Mouse (Mus musculus): Measurements from ENCODE around the gene Gpd2.
A peak's percentile ranks its signal among the peaks of the same experiment; 100 is the strongest.

Gene Gpd2

GRCm38 (mm10) chr2:57237475-57237919, at the start of gene Gpd2:
Gene Gpd2 (plus strand): TSS chr2:57237635.
- DNase-seq (ENCODE audit: extremely low read depth, insufficient read length, low spot score), result no peak

- no peak for DNase-seq (ENCODE audit: extremely low read depth, insufficient read length, low spot score)
These were observed 49.2 kb upstream of the Gpd2 start for GRCm38 (mm10) chr2:57188237-57188636.

GRCm38 (mm10) chr2:57190884-57191283, 46.6 kb upstream of the Gpd2 start:
- DNase-seq (ENCODE audit: extremely low read depth, insufficient read length, low spot score), result no peak

- no peak for DNase-seq (ENCODE audit: extremely low read depth, insufficient read length, low spot score)
These were observed 38.4 kb upstream of the Gpd2 start for GRCm38 (mm10) chr2:57199046-57199445.

GRCm38 (mm10) chr2:57208472-57209083, 28.9 kb upstream of the Gpd2 start:
- DNase-seq (ENCODE audit: extremely low read depth, insufficient read length, low spot score), result no peak

- no peak for DNase-seq (ENCODE audit: extremely low read depth, insufficient read length, low spot score)
These were observed 26.1 kb upstream of the Gpd2 start for GRCm38 (mm10) chr2:57211049-57212001.

- DNase-seq (ENCODE audit: extremely low read depth, insufficient read length, low spot score), result no peak
These were observed 24.1 kb upstream of the Gpd2 start for GRCm38 (mm10) chr2:57213364-57213763.

- no peak for DNase-seq (ENCODE audit: extremely low read depth, insufficient read length, low spot score)
These were observed 14.0 kb upstream of the Gpd2 start for GRCm38 (mm10) chr2:57223288-57224026.

- DNase-seq (ENCODE audit: extremely low read depth, insufficient read length, low spot score), result peak; percentile 19
These were observed 12.2 kb upstream of the Gpd2 start for GRCm38 (mm10) chr2:57225236-57225635.

GRCm38 (mm10) chr2:57227425-57227824, 10.0 kb upstream of the Gpd2 start:
- DNase-seq (ENCODE audit: extremely low read depth, insufficient read length, low spot score), result no peak

- peak; percentile 42 for DNase-seq (ENCODE audit: extremely low read depth, insufficient read length, low spot score)
These were observed 7.7 kb upstream of the Gpd2 start for GRCm38 (mm10) chr2:57229647-57230240.

GRCm38 (mm10) chr2:57231432-57231831, 6.0 kb upstream of the Gpd2 start:
- no peak for DNase-seq (ENCODE audit: extremely low read depth, insufficient read length, low spot score)

- DNase-seq (ENCODE audit: extremely low read depth, insufficient read length, low spot score), result no peak
These were observed 5.1 kb upstream of the Gpd2 start for GRCm38 (mm10) chr2:57232328-57232727.

GRCm38 (mm10) chr2:57236246-57236645, 1.2 kb upstream of the Gpd2 start:
- no peak for DNase-seq (ENCODE audit: extremely low read depth, insufficient read length, low spot score)

GRCm38 (mm10) chr2:57237026-57237425, 409 bp upstream of the Gpd2 start:
- no peak for DNase-seq (ENCODE audit: extremely low read depth, insufficient read length, low spot score)

- peak; percentile 92 for DNase-seq (ENCODE audit: extremely low read depth, insufficient read length, low spot score)
These were observed 632 bp downstream of the Gpd2 start for GRCm38 (mm10) chr2:57237920-57238613.

GRCm38 (mm10) chr2:57238614-57239165, 1.3 kb downstream of the Gpd2 start:
- no peak for DNase-seq (ENCODE audit: extremely low read depth, insufficient read length, low spot score)

- no peak for DNase-seq (ENCODE audit: extremely low read depth, insufficient read length, low spot score)
These were observed 1.9 kb downstream of the Gpd2 start for GRCm38 (mm10) chr2:57239356-57239755.

GRCm38 (mm10) chr2:57243987-57244386, 6.6 kb downstream of the Gpd2 start:
- DNase-seq (ENCODE audit: extremely low read depth, insufficient read length, low spot score), result no peak

Measured in 3134 (cell line).